Mouse (Mus musculus): ENCODE data around the gene Iars2. TPM values are rescaled to one million over a fixed set of nuclear protein-coding genes. Genes with fewer than 3 reads are reported as not detected.
"Not testable (repeated sequence)": the region's sequence is repeated elsewhere in the genome, so short reads cannot be mapped to it uniquely, and the experiment has no call there.

Gene Iars2
- polyA plus RNA-seq, 1 experiment from 2014 or later, result 24.4 TPM

DNA sequence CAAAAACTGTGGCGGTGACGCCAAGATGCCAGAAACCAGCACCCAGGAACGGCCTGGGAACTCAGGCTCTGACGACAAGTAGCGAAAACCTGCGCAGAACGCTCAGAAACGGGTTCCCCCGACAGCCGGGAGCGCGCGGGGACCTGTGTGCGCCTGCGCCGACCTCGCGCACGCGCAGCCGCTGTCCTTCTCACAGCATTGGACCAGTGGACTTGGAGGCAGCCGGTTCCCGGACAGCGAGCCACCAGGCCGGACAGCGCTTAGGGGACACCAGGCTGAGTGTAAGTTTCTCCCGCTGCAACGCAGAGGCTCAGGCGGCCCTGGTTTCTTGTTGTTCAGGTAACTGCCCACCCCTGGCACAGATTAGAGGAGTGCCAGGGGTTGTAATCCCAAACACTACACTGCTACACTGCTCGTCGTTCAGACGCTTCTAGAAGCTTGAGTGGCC is 2.8 kb upstream of the Iars2 start, which contains the start of gene Bpnt1:
TSS of gene Bpnt1 (plus strand) at position 167 of the 448 bp plus-strand sequence.
- WGBS, result 0% methylated on average over 32 of the region's 32 CpGs
- H3K27me3 ChIP-seq, result no peaks in the 10 kb centered on the region
- H3K36me3 ChIP-seq, result peaks cover 2% of the 10 kb centered on the region; the same call in 1 of the 2 replicates
- H3K4me1 ChIP-seq, result peaks cover 20% of the 10 kb centered on the region
- peak within 1 kb of the TSS; percentile 81 for H3K4me3 ChIP-seq (replicated peaks)
- H3K27ac ChIP-seq (replicated peaks), result peak within 1 kb of the TSS; percentile 90
- peak within 1 kb of the TSS; percentile 65 for H3K9ac ChIP-seq
- ATAC-seq (ENCODE audit: insufficient number of reproducible peaks, low FRiP score, low TSS enrichment, low read depth), result peak; percentile 84
- peak within 1 kb of the TSS; percentile 72 for H3K4me2 ChIP-seq (replicated peaks)
- H3K9me3 ChIP-seq (replicated peaks), result no peaks in the 10 kb centered on the region

DNA sequence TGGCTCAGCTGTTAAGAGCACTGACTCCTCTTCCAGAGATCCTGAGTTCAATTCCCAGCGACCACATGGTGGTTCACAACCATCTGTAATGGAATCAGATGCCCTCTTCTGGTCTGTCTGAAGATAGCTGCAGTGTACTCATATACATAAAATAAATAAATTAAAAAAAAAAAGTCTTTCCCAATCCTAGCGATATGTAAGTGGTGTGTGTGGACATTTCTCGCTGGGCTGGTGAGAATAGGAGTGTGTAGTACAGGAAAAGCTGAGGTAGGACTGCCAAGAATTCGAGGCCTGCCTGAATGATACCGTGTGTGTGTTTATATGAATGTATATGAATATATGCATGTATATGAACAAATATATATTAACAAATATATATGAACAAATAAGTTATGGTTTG is 2.2 kb upstream of the Iars2 start:
- H3K9ac ChIP-seq, result no peak overlapping the region
- H3K4me2 ChIP-seq (replicated peaks), result peak overlapping the region; percentile 72
- H3K27me3 ChIP-seq, result no peaks in the 10 kb centered on the region
- H3K9me3 ChIP-seq (replicated peaks), result no peaks in the 10 kb centered on the region
- H3K4me1 ChIP-seq, result peaks cover 20% of the 10 kb centered on the region
- no peak for ATAC-seq (ENCODE audit: insufficient number of reproducible peaks, low FRiP score, low TSS enrichment, low read depth)
- peaks cover 8% of the 10 kb centered on the region; the same call in 1 of the 2 replicates for H3K36me3 ChIP-seq
- no peak overlapping the region for H3K27ac ChIP-seq (replicated peaks)
- peak overlapping the region; percentile 81; the same call in 1 of the 2 replicates for H3K4me3 ChIP-seq (replicated peaks)
- WGBS, result 44% methylated on average over 5 of the region's 5 CpGs

DNA sequence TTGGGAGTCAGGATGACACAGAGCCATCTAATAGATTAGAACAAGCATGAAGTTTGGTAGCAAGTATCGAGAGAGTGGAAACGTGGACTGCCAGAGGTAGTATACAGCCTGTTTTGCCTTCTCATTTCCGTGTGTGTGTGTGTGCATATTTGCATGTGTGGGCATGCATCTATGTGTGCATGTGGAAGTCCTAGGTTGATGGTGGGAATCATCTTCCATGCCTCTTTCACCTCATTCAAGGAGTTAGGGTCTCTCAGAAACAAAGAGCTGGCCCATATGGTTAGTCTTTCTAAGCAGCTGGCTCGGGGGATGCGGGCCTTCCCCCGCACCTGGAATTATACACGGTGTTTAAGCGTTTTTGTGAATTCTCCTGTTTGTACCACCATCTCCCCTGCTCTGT is 655 bp upstream of the Iars2 start:
- H3K9ac ChIP-seq, result no peak overlapping the region
- H3K4me3 ChIP-seq (replicated peaks), result peak overlapping the region; percentile 97; the same call in 1 of the 2 replicates
- peaks cover 20% of the 10 kb centered on the region for H3K4me1 ChIP-seq
- H3K9me3 ChIP-seq (replicated peaks), result no peaks in the 10 kb centered on the region
- H3K36me3 ChIP-seq, result peaks cover 21% of the 10 kb centered on the region
- WGBS, result 92% methylated on average over 8 of the region's 8 CpGs
- H3K27me3 ChIP-seq, result no peaks in the 10 kb centered on the region
- ATAC-seq (ENCODE audit: insufficient number of reproducible peaks, low FRiP score, low TSS enrichment, low read depth), result no peak
- no peak overlapping the region for H3K27ac ChIP-seq (replicated peaks)
- peak overlapping the region; percentile 60 for H3K4me2 ChIP-seq (replicated peaks)

DNA sequence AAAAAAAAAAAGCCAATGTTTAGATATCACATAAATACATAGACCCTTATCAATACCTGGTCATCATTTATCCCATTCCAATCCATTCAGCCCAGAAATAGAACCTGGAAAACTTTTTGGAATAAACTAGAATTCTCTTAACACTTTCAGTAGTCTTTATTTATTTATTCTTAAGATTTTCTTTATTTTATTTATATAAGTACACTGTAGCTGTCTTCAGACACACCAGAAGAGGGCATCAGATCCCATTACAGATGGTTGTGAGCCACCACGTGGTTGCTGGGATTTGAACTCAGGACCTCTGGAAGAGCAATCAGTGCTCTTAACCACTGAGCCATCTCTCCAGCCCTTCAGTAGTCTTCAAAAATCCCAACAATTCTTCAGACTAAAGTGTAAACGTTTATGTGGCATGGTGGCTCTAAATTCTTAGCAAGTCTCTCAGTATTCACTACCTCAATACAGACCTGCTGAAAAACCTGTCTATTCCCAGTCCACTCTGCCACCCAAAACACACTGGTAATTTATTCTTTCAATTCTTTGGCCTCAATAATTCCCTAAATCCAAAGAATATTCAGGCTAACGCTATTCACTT is 1.3 kb downstream of the Iars2 start:
- not testable (repeated sequence) for ATAC-seq (ENCODE audit: insufficient number of reproducible peaks, low FRiP score, low TSS enrichment, low read depth); H3K9ac ChIP-seq; H3K9me3 ChIP-seq (replicated peaks); H3K27me3 ChIP-seq; H3K27ac ChIP-seq (replicated peaks)
- Histone ChIP-seq H3K4me3 (replicated peaks) (peak overlapping the region; percentile 97), H3K36me3 (peaks cover 39% of the 10 kb centered on the region), H3K4me1 (peaks cover 14% of the 10 kb centered on the region; the same call in 1 of the 2 replicates), H3K4me2 (replicated peaks) (peak overlapping the region; percentile 60)
- 54% methylated on average over 3 of the region's 3 CpGs for WGBS

DNA sequence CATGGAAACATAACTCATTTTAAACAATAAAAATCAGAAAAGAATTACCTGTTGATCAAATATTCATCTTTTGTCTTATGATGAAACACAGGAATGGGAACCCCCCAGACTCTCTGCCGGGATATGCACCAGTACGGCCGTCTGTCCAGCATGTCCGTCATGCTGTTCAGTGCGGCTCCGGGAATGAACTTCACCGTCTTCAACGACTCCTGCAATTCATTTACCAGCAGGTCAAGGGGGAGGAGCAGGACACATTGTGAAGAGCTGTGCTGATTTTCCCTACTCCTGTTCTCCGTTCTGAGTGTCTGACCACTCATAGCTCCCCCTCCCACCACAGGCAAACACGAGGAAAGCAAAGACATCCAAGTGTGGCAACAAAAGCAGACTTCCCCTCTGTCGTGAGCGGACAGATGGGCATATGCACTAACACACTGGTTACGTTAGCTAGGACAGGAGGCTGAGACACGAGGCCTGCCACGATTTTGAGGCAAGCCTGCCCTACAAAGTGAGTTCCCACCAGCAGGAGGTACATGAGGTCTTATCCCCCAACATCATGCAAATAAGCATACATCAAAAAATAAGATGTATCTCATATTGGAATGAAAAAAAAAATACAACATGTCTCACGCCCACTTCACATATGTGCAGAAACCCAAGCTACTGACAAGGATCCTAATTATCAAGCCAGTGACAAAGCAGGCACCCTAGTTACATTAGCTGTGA is 13.2 kb downstream of the Iars2 start:
- no peak for ATAC-seq (ENCODE audit: insufficient number of reproducible peaks, low FRiP score, low TSS enrichment, low read depth)
- no peaks in the 10 kb centered on the region for H3K4me1 ChIP-seq
- WGBS, result 87% methylated on average over 16 of the region's 16 CpGs
- no peaks in the 10 kb centered on the region for H3K27me3 ChIP-seq
- no peak overlapping the region for H3K27ac ChIP-seq (replicated peaks)
- no peaks in the 10 kb centered on the region for H3K9me3 ChIP-seq (replicated peaks)
- no peak overlapping the region for H3K4me3 ChIP-seq (replicated peaks)
- H3K9ac ChIP-seq, result no peak overlapping the region
- H3K36me3 ChIP-seq, result peaks cover 69% of the 10 kb centered on the region
- no peak overlapping the region for H3K4me2 ChIP-seq (replicated peaks)

DNA sequence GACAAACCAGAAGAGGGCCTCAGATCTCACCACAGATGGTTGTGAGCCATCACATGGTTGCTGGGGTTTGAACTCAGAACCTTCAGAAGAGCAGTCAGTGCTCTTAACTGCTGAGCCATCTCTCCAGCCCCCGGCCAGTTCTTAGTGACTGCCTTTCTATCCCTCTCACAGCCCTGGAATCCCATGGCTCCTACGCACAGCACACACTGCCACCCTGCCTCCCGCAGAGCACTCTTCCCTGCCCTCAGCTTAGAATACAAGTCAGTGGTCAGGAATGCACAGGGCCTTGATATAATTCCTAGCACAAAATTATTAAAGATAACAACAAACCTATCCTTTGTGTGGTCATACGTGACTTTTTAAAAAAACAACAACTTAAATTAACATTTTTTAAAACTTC is 14.7 kb downstream of the Iars2 start:
- no peaks in the 10 kb centered on the region for H3K27me3 ChIP-seq
- H3K27ac ChIP-seq (replicated peaks), result no peak overlapping the region
- H3K9ac ChIP-seq, result no peak overlapping the region
- whole genome bisulfite sequencing, result 90% methylated on average over 4 of the region's 4 CpGs
- ATAC-seq (ENCODE audit: insufficient number of reproducible peaks, low FRiP score, low TSS enrichment, low read depth), result no peak
- peaks cover 60% of the 10 kb centered on the region for H3K36me3 ChIP-seq
- H3K4me3 ChIP-seq (replicated peaks), result no peak overlapping the region
- H3K4me2 ChIP-seq (replicated peaks), result no peak overlapping the region
- H3K4me1 ChIP-seq, result no peaks in the 10 kb centered on the region
- no peaks in the 10 kb centered on the region for H3K9me3 ChIP-seq (replicated peaks)

DNA sequence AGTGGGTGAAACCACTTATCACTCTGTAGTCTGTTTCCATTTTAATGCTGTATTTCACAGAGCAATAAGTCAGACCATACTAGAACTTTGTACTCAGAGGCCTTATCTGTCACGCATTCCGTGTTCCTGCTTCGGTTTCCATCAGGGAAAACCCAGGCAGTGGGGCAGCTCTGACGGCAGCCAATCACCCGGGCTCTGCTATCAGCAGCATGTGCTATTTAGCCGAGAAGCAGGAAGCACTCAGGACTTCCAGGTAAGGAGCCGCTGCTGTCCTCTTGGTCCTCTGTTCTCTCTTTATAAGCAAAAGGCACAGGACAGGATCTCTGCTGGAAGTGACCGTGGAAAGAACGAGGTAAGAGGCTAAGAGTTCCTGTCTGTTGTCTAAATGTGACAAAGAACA is 17.2 kb downstream of the Iars2 start:
- H3K4me3 ChIP-seq (replicated peaks), result no peak overlapping the region
- H3K27ac ChIP-seq (replicated peaks), result no peak overlapping the region
- H3K9ac ChIP-seq, result no peak overlapping the region
- peaks cover 56% of the 10 kb centered on the region for H3K36me3 ChIP-seq
- no peaks in the 10 kb centered on the region for H3K9me3 ChIP-seq (replicated peaks)
- 84% methylated on average over 9 of the region's 9 CpGs for WGBS
- no peaks in the 10 kb centered on the region for H3K27me3 ChIP-seq
- H3K4me1 ChIP-seq, result no peaks in the 10 kb centered on the region
- H3K4me2 ChIP-seq (replicated peaks), result no peak overlapping the region
- ATAC-seq (ENCODE audit: insufficient number of reproducible peaks, low FRiP score, low TSS enrichment, low read depth), result no peak

DNA sequence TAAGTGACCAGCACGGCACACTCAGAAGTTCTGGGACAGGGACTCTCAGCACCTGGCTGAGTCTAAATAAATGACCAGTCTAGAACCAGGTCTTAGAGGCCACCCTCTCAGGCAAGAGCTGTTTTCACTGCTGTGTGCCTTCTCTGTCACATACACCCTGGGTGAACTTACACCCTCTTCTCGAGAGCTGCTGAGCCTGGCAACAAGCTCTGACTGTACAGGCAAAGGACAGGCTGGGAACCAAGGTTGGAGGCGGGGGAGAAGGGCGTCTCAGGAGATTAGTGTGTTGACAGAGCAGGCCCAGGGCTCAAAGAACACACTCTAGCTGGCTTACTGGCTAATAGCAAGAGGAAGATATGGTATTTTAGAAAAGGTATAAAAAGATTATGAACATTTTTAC is 20.3 kb downstream of the Iars2 start:
- Histone ChIP-seq H3K9me3 (replicated peaks) (no peaks in the 10 kb centered on the region), H3K27me3 (no peaks in the 10 kb centered on the region), H3K4me2 (replicated peaks) (no peak overlapping the region), H3K4me3 (replicated peaks) (no peak overlapping the region), H3K4me1 (no peaks in the 10 kb centered on the region), H3K36me3 (peaks cover 46% of the 10 kb centered on the region), H3K9ac (no peak overlapping the region), H3K27ac (replicated peaks) (no peak overlapping the region)
- no peak for ATAC-seq (ENCODE audit: insufficient number of reproducible peaks, low FRiP score, low TSS enrichment, low read depth)
- 69% methylated on average over 4 of the region's 4 CpGs for WGBS

DNA sequence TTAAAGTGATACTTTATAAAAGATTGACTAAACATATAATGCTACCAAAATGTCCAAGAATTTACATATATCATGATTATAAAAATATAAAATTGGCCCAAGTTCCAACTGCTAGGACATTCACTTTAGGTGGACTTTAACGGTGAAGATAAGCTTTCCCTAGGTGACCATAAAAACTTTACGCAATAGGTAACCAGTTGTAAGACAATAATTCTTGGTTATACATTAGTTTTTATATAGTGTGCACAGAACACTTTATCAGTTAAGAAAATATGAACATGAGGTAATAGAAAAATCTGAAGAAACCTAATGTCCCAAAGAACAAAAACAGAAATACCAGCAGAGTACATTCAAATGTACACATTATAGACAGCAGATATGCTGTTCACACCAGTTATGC is 20.9 kb downstream of the Iars2 start:
- Histone ChIP-seq H3K36me3 (peaks cover 43% of the 10 kb centered on the region), H3K9me3 (replicated peaks) (no peaks in the 10 kb centered on the region), H3K4me1 (no peaks in the 10 kb centered on the region), H3K4me3 (replicated peaks) (no peak overlapping the region), H3K27ac (replicated peaks) (no peak overlapping the region), H3K9ac (no peak overlapping the region), H3K4me2 (replicated peaks) (no peak overlapping the region), H3K27me3 (no peaks in the 10 kb centered on the region)
- 97% methylated on average over 2 of the region's 2 CpGs for WGBS
- ATAC-seq (ENCODE audit: insufficient number of reproducible peaks, low FRiP score, low TSS enrichment, low read depth), result no peak

DNA sequence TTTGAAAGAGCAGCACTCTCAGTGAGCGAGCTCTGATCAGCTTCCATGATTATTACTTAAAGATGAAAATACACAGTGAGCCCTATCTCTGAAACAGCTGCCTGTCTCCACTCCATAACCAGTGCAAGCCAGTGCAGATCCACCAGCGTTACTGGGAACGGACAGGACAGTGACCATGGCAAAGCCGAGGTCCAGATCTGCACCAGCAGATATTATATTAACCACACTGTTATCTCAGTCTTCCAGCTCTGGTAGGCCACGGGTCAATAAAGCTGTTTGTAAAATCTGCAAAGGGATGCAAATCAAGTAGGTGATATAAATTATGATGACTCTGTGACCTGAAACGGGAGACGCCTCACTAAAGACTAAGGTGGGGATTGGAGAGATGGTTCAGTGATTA is 21.6 kb downstream of the Iars2 start:
- Histone ChIP-seq H3K4me3 (replicated peaks) (no peak overlapping the region), H3K9me3 (replicated peaks) (no peaks in the 10 kb centered on the region), H3K27me3 (no peaks in the 10 kb centered on the region), H3K9ac (no peak overlapping the region), H3K4me2 (replicated peaks) (no peak overlapping the region), H3K36me3 (peaks cover 43% of the 10 kb centered on the region), H3K27ac (replicated peaks) (no peak overlapping the region), H3K4me1 (no peaks in the 10 kb centered on the region)
- no peak for ATAC-seq (ENCODE audit: insufficient number of reproducible peaks, low FRiP score, low TSS enrichment, low read depth)
- 92% methylated on average over 7 of the region's 7 CpGs for WGBS

DNA sequence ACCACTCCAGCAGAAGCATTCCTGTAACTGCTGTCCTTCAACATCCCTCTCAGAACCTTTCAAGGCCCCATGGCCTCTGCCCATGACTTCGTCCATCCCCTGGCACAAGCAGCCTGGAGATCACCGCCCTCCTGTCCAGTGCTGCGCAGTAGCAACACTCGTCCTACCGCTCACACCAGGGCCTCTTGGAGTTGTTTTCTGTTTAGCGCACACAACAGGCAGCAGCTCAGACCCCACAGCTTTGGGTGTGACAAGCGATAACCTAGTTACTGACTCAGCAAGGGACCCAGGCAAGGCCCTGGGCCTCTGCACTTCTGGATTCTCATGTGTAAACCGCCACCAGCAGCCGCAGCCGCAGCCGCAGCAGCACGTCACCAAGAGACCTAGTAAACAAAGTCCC is 22.4 kb downstream of the Iars2 start:
- Histone ChIP-seq H3K36me3 (peaks cover 44% of the 10 kb centered on the region), H3K4me3 (replicated peaks) (no peak overlapping the region), H3K9ac (no peak overlapping the region), H3K27me3 (no peaks in the 10 kb centered on the region), H3K4me1 (no peaks in the 10 kb centered on the region), H3K9me3 (replicated peaks) (no peaks in the 10 kb centered on the region), H3K4me2 (replicated peaks) (no peak overlapping the region), H3K27ac (replicated peaks) (no peak overlapping the region)
- 97% methylated on average over 12 of the region's 12 CpGs for WGBS
- no peak for ATAC-seq (ENCODE audit: insufficient number of reproducible peaks, low FRiP score, low TSS enrichment, low read depth)

Measured in embryonic facial prominence, embryonic 15.5 days (tissue).